Mouse (Mus musculus): ENCODE measurements around the gene Cir1. TPM values are rescaled to one million over a fixed set of nuclear protein-coding genes. Genes with fewer than 3 reads are reported as not detected.

Gene Cir1
- total and polyA plus RNA-seq, 3 experiments: 3.8 to 14.3 (median 5.2) TPM

- no peak overlapping the region for H3K27ac ChIP-seq (ENCODE audit: insufficient read depth, low read depth)
- dilution Hi-C loops (cut with MboI; ENCODE audit: extremely low pct_ligation_motif_present, extremely low pct_unique_long_range_greater_than_20kb, low sequenced_read_pairs): no loop called here
- in situ Hi-C loops (cut with MboI; ENCODE audit: low pct_ligation_motif_present, low pct_unique_long_range_greater_than_20kb, low sequenced_read_pairs): no loop called here
- H3K9ac ChIP-seq (ENCODE audit: insufficient read depth, low read depth): no peak overlapping the region
- TF ChIP-seq JUN (IDR thresholded peaks at IDR 0.05; ENCODE audit: insufficient read depth, low read depth, low read length): no peak
- TF ChIP-seq MXI1 (IDR thresholded peaks at IDR 0.05; ENCODE audit: low read depth, low read length): no peak
- no peak for TF ChIP-seq ZMIZ1 (IDR thresholded peaks at IDR 0.05; ENCODE audit: low read depth, low read length)
- TF ChIP-seq USF1 (IDR thresholded peaks at IDR 0.05; ENCODE audit: low read depth, low read length): no peak
- no peak for TF ChIP-seq ZC3H11A (IDR thresholded peaks at IDR 0.05; ENCODE audit: low read depth, low read length)
- no peak for TF ChIP-seq SIN3A (IDR thresholded peaks at IDR 0.05; ENCODE audit: low read length)
- no peak for TF ChIP-seq MAZ (IDR thresholded peaks at IDR 0.05; ENCODE audit: low read depth, low read length)
- TF ChIP-seq POLR2A (IDR thresholded peaks at IDR 0.05; ENCODE audit: low read depth, low read length): no peak
- TF ChIP-seq MAX (IDR thresholded peaks at IDR 0.05; ENCODE audit: low read length): no peak
- no peak for TF ChIP-seq RCOR1 (conservative IDR thresholded peaks at IDR 0.05; ENCODE audit: low read depth, low read length)
- no peak for TF ChIP-seq ELF1 (IDR thresholded peaks at IDR 0.05; ENCODE audit: low read depth, low read length)
- TF ChIP-seq USF2 (conservative IDR thresholded peaks at IDR 0.05; ENCODE audit: low read depth, low read length): no peak
- peaks cover 19% of the 10 kb centered on the region for H3K9me3 ChIP-seq (replicated peaks; ENCODE audit: low read length)
- no peak for DNase-seq (ENCODE audit: extremely low read depth)
- no peaks in the 10 kb centered on the region for H3K79me2 ChIP-seq (replicated peaks; ENCODE audit: control insufficient read depth, extremely low read depth, insufficient read depth, poor library complexity, severe bottlenecking)
- H3K36me3 ChIP-seq (replicated peaks in 1 of 2; ENCODE audit: control insufficient read depth in 1 of 2, insufficient read depth in 1 of 2, low read length in 1 of 2): no peaks in the 10 kb centered on the region
- H3K4me3 ChIP-seq (replicated peaks in 1 of 3; ENCODE audit: low read depth in 2 of 3, low read length in 2 of 3, poor library complexity in 1 of 3): no peak overlapping the region
- H3K4me1 ChIP-seq (ENCODE audit: control insufficient read depth in 1 of 2, insufficient read depth in 2 of 2): no peaks in the 10 kb centered on the region; a peak in 1 of 4 replicates
- H3K27me3 ChIP-seq (replicated peaks): peaks cover 22% of the 10 kb centered on the region
- H3K4me2 ChIP-seq (ENCODE audit: insufficient read depth, low read depth, poor library complexity, severe bottlenecking): no peak overlapping the region
These were observed 41.7 kb downstream of the Cir1 start for GRCm38 (mm10) chr2:73270593-73271458.

DNA sequence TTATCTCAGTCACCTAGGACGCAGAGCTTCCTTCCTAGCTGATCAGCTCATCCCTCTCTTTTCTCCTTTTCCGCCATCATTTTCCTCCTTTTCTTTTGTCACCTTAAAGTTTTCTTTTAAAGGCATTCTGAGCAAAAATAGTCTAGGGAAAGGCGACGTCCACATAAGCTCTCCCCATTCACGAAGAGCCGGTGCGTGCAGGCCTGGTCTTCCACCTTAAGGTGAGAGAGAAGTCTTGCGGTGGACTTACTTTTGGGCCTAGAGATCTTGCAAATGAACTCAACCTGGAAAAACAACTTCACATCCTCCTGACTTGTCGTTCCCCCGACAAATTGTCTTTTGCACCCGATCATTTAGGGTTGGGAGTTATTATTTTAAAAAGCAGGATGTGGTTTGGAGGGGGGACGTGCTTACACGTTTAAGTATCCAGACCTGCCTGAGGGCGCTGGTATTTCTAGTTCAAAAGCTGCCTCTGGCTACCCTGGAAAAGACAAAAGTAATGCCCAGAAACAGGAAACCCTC is 42.4 kb downstream of the Cir1 start:
- no peaks in the 10 kb centered on the region; a peak in 1 of 4 replicates for H3K4me1 ChIP-seq (ENCODE audit: control insufficient read depth in 1 of 2, insufficient read depth in 2 of 2)
- in situ Hi-C loops (cut with MboI; ENCODE audit: low pct_ligation_motif_present, low pct_unique_long_range_greater_than_20kb, low sequenced_read_pairs): no loop called here

More for the DNA sequence above, 42.4 kb downstream of the Cir1 start:
- H3K79me2 ChIP-seq (replicated peaks; ENCODE audit: control insufficient read depth, extremely low read depth, insufficient read depth, poor library complexity, severe bottlenecking): no peaks in the 10 kb centered on the region
- dilution Hi-C loops (cut with MboI; ENCODE audit: extremely low pct_ligation_motif_present, extremely low pct_unique_long_range_greater_than_20kb, low sequenced_read_pairs): no loop called here
- H3K27ac ChIP-seq (ENCODE audit: insufficient read depth, low read depth): no peak overlapping the region
- no peaks in the 10 kb centered on the region for H3K36me3 ChIP-seq (replicated peaks in 1 of 2; ENCODE audit: control insufficient read depth in 1 of 2, insufficient read depth in 1 of 2, low read length in 1 of 2)
- H3K4me2 ChIP-seq (ENCODE audit: insufficient read depth, low read depth, poor library complexity, severe bottlenecking): no peak overlapping the region
- peaks cover 19% of the 10 kb centered on the region for H3K9me3 ChIP-seq (replicated peaks; ENCODE audit: low read length)
- no peak overlapping the region for H3K9ac ChIP-seq (ENCODE audit: insufficient read depth, low read depth)
- TF ChIP-seq PAX5 (IDR thresholded peaks at IDR 0.05; ENCODE audit: low read length): no peak
- TF ChIP-seq GABPA (IDR thresholded peaks at IDR 0.05; ENCODE audit: insufficient replicate concordance, low read depth, low read length): no peak
- no peak for TF ChIP-seq ETS1 (conservative IDR thresholded peaks at IDR 0.05; ENCODE audit: low read depth, low read length)
- no peak for TF ChIP-seq ELF1 (IDR thresholded peaks at IDR 0.05; ENCODE audit: low read depth, low read length)
- no peak for TF ChIP-seq MAFK (IDR thresholded peaks at IDR 0.05; ENCODE audit: insufficient replicate concordance, low read length)
- no peak for TF ChIP-seq KAT2A (IDR thresholded peaks at IDR 0.05; ENCODE audit: insufficient replicate concordance, low read length)
- no peak for TF ChIP-seq TBP (conservative IDR thresholded peaks at IDR 0.05; ENCODE audit: low read depth, low read length)
- no peak for TF ChIP-seq HCFC1 (IDR thresholded peaks at IDR 0.05; ENCODE audit: low read depth, low read length)
- no peak for TF ChIP-seq UBTF (IDR thresholded peaks at IDR 0.05; ENCODE audit: low read depth, low read length)
- TF ChIP-seq NELFE (IDR thresholded peaks at IDR 0.05; ENCODE audit: low read depth, low read length): no peak
- TF ChIP-seq MAX (IDR thresholded peaks at IDR 0.05; ENCODE audit: low read length): no peak
- TF ChIP-seq E2F4 (IDR thresholded peaks at IDR 0.05; ENCODE audit: insufficient replicate concordance, low read depth, low read length): no peak
- no peak for TF ChIP-seq CHD2 (IDR thresholded peaks at IDR 0.05; ENCODE audit: low read length)
- TF ChIP-seq CTCF (conservative IDR thresholded peaks at IDR 0.05 in 1 of 2, IDR thresholded peaks at IDR 0.05 in 1 of 2; ENCODE audit: low read depth in 2 of 2, low read length in 2 of 2): no peak
- TF ChIP-seq POLR2A (IDR thresholded peaks at IDR 0.05; ENCODE audit: low read depth, low read length): no peak
- TF ChIP-seq POLR2AphosphoS2 (IDR thresholded peaks at IDR 0.05; ENCODE audit: low read depth, low read length): no peak
- TF ChIP-seq SIN3A (IDR thresholded peaks at IDR 0.05; ENCODE audit: low read length): no peak
- TF ChIP-seq USF1 (IDR thresholded peaks at IDR 0.05; ENCODE audit: low read depth, low read length): no peak
- no peak for TF ChIP-seq ZC3H11A (IDR thresholded peaks at IDR 0.05; ENCODE audit: low read depth, low read length)
- no peak overlapping the region for H3K4me3 ChIP-seq (replicated peaks in 1 of 3; ENCODE audit: low read depth in 2 of 3, low read length in 2 of 3, poor library complexity in 1 of 3)
- peaks cover 16% of the 10 kb centered on the region for H3K27me3 ChIP-seq (replicated peaks)
- DNase-seq (ENCODE audit: extremely low read depth): no peak

Data from CH12.LX (cell line).